Mouse (Mus musculus) layer of hippocampus, postnatal 10 days (tissue): ENCODE measurements at regions not wholly inside any gene's neighbourhood (a gene's known extent, or its start where the extent isn't known, plus 50 kb on each side); places are given as distances from the start of the nearest gene placed in this dataset.

Experiments used
- DNase-seq, 2 experiments: peaks; one replicate each; pipeline ENCODE4 v3.0.0; 2021; ENCODE audit warnings: low spot score in 2 of 2

GRCm38 (mm10) chr10:21775911-21776761 lies 105.8 kb upstream of the Sgk1 start:
- no peak for DNase-seq

- DNase-seq, result no peak
These were observed 105.3 kb upstream of the Sgk1 start for GRCm38 (mm10) chr10:21776762-21777080.

GRCm38 (mm10) chr10:21777103-21777502 lies 104.9 kb upstream of the Sgk1 start:
- DNase-seq, result no peak

- no peak for DNase-seq
These were observed 98.5 kb upstream of the Sgk1 start for GRCm38 (mm10) chr10:21783478-21783877.

- no peak for DNase-seq
These were observed 96.9 kb upstream of the Sgk1 start for GRCm38 (mm10) chr10:21785110-21785509.

- no peak for DNase-seq
These were observed 96.2 kb upstream of the Sgk1 start for GRCm38 (mm10) chr10:21785785-21786184.

GRCm38 (mm10) chr10:21789847-21790530 lies 92.0 kb upstream of the Sgk1 start:
- no peak for DNase-seq

GRCm38 (mm10) chr10:21790991-21791390 lies 91.0 kb upstream of the Sgk1 start:
- DNase-seq, result no peak

- DNase-seq, result peak in 1 of 2 experiments; percentile 38
These were observed 89.6 kb upstream of the Sgk1 start for GRCm38 (mm10) chr10:21792431-21792830.

GRCm38 (mm10) chr10:21793641-21794040 lies 88.3 kb upstream of the Sgk1 start:
- no peak for DNase-seq

GRCm38 (mm10) chr10:21796386-21796785 lies 85.6 kb upstream of the Sgk1 start:
- DNase-seq, result no peak

- no peak for DNase-seq
These were observed 83.9 kb upstream of the Sgk1 start for GRCm38 (mm10) chr10:21798103-21798502.

- DNase-seq, result no peak
These were observed 80.4 kb upstream of the Sgk1 start for GRCm38 (mm10) chr10:21801556-21801955.

- no peak for DNase-seq
These were observed 78.8 kb upstream of the Sgk1 start for GRCm38 (mm10) chr10:21803184-21803583.

GRCm38 (mm10) chr10:21804761-21805160 lies 77.2 kb upstream of the Sgk1 start:
- no peak for DNase-seq

GRCm38 (mm10) chr10:21805606-21806005 lies 76.4 kb upstream of the Sgk1 start:
- DNase-seq, result no peak

GRCm38 (mm10) chr10:21806716-21807115 lies 75.3 kb upstream of the Sgk1 start:
- no peak for DNase-seq

GRCm38 (mm10) chr10:21819686-21820085 lies 62.3 kb upstream of the Sgk1 start:
- DNase-seq, result no peak

GRCm38 (mm10) chr10:21821421-21821820 lies 60.6 kb upstream of the Sgk1 start:
- DNase-seq, result no peak

GRCm38 (mm10) chr10:21824418-21825025 lies 57.5 kb upstream of the Sgk1 start:
- DNase-seq, result no peak

GRCm38 (mm10) chr10:21826793-21827504 lies 55.0 kb upstream of the Sgk1 start:
- DNase-seq, result no peak

GRCm38 (mm10) chr10:21827505-21827844 lies 54.5 kb upstream of the Sgk1 start:
- no peak for DNase-seq
